Mouse (Mus musculus): Measurements from ENCODE around the gene Lrrtm3. TPM values are rescaled to one million over a fixed set of nuclear protein-coding genes. Genes with fewer than 3 reads are reported as not detected.

The Lrrtm3 gene
- not detected in 2 replicates for total RNA-seq (2014; fragmentation: Nextera tagmentation)
- total RNA-seq (2017), result not detected in 2 replicates

DNA sequence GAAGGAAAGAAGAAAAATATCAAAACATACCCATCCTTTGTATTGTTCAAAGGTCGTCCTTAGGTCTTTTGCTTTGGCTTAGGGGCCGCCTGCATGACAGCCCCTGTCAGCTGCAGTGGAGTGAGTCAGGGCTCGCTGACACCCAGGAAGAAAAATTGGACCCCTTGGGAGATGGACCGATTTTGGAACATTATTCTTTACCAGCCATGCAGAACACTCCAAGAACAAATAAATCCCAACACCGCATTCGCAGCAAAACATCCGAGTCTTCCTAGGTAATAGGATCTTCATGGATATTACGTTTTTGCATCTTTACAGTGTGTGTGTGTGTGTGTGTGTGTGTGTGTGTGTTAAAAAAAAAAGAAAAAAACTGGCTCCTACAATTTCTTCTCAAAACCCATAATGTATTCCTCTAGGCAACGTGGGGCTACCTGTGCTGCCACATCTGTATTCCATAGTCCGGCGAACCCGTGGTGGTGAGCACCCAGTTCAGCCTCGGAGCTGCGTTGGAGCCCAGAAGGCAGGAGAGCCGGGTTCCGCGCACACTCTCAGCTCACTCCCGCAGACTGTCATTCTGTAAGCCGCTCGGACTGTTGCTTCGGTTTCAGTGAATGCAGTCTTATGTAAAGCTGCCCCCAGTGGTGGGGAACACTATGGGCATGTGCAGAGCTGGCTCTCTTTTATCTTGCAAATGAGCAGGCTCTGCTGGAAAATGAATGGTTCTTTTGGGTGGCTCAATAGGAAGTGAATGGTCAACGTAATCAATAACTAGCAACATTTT is at the start of gene Lrrtm3:
Gene Lrrtm3 (minus strand): TSS at position 598 of the 781 bp plus-strand sequence.
- no peak for ATAC-seq (replicated peaks; ENCODE audit: low FRiP score, low TSS enrichment, poor library complexity, severe bottlenecking)

DNA sequence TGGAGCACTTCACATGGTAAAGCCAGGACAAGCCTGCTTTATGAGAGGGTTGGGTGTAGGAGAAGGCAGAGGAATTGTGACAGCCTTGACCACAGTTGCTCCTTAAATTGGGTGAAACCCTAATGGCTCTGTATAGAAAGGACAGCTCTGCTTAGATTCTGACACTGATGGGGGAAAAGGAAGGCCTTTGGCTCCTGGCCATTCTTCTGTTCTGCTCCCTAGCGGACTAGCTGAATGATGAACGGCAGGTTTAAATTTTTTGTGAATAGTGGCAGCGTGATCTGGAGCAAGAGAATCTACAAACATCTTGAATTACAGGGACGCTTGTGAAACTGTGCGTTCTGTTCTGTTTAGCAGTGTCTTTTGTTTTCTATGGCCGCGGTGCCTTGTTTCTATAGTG is 45.4 kb upstream of the Lrrtm3 start:
- ATAC-seq (replicated peaks; ENCODE audit: low FRiP score, low TSS enrichment, poor library complexity, severe bottlenecking), result no peak

DNA sequence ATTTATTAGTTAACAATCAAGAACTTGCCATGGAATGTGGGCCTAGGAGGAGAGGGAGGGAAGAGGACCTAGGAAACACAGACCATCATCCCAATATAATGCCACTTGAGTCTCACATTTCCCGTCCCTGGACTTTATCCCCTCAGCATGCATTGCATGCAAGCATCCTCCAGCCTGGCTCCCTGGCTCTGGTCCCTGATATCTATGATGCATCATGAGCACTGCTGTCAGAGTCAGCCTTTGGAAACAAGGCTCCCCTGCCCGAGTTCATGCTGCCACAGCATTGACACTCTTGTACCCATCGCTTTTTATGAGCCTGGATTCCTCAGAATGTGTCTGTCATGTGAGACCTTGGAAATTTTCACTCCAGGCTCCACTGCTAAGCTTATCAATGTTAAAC is 43.4 kb upstream of the Lrrtm3 start:
- ATAC-seq (replicated peaks; ENCODE audit: low FRiP score, low TSS enrichment, poor library complexity, severe bottlenecking), result no peak

DNA sequence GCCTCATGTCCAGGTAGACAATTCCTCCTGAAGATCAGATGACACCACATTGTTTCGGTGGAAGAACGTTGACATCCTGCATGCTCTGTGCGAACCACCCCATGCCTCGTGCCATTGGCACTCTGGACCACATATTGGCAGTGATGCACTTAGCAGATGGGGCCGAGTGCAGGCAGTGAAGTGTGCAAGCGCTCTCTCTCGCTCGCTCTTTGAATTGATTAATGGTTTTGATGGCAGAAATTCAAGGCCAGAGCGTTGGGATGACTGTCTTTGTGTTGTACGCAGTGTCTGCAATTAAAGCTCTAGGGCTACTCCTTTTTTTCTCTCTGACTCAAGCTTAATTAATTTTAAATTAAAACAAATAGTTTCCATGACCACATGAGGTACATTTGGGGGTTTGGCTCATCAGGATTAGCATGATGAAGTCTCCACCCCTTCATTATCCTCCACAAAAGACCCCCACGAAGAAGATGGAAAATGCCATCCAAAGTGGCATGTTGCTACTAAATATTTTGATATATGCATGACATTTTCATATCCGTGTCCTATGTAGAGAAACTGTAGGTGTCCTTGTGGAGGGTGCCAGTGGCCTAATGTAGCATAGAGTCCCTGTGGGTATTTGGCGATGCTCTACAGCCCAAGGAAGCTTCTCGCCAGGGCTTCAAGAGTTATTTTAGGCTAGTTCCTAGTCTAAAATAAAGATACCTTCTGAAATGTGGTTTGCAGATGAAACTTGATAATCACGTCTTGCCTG is 40.5 kb upstream of the Lrrtm3 start:
- no peak for ATAC-seq (replicated peaks; ENCODE audit: low FRiP score, low TSS enrichment, poor library complexity, severe bottlenecking)

DNA sequence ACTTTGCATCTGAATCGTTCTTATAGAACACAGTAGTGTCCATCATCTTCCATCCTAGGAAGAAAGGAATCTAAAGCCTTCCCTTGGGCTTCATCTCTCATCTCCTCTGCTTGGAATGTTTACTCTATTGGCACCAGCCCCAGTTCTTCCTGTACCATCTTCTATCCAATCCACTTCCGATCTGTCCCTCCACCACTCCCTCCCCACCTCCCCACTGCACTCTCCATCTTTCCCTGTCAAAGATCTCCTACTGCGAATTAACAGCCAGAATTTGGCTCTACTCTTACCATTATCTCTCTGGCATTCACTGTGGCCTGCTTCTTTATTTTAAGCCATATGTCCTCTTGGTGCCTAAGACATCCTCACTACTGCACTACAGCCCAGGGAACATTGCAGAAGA is 28.8 kb upstream of the Lrrtm3 start:
- no peak for ATAC-seq (replicated peaks; ENCODE audit: low FRiP score, low TSS enrichment, poor library complexity, severe bottlenecking)

DNA sequence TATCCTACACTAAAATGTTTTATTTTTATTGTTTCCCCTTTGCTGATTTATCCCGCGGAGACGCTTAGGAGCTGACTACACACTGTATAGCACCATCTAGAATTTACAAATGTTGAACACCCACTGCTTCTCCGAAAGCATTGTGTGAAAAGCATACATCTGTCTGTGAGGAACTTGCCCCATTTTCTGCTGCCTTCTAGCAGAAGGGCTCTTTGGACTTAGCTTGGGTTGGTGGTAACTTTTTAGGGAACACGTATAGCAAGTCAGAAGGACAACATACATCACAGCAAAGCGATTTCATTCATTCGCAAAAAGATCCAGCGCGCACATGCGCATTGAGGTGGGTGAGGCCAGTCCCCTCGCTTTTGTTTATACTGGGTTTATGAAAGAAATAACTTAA is 25.2 kb upstream of the Lrrtm3 start:
- no peak for ATAC-seq (replicated peaks; ENCODE audit: low FRiP score, low TSS enrichment, poor library complexity, severe bottlenecking)

DNA sequence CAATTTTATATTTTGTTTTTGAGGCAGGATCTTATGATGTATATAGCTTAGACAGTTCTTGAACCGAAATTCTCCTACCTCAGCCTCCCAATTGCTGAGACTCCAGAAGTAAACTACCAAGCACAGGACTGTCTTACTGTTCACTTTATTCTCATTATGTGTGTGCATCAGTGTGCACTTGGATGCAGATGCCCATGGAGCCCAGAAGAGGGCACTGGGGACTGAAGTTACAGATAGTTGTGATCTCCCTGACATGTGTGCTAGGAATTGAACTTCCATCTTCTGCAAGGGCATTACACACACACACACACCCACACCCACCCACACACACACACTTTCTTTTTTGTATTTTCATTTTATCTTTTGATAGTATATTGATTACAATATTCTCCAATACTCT is 6.5 kb upstream of the Lrrtm3 start:
- no peak for ATAC-seq (replicated peaks; ENCODE audit: low FRiP score, low TSS enrichment, poor library complexity, severe bottlenecking)

DNA sequence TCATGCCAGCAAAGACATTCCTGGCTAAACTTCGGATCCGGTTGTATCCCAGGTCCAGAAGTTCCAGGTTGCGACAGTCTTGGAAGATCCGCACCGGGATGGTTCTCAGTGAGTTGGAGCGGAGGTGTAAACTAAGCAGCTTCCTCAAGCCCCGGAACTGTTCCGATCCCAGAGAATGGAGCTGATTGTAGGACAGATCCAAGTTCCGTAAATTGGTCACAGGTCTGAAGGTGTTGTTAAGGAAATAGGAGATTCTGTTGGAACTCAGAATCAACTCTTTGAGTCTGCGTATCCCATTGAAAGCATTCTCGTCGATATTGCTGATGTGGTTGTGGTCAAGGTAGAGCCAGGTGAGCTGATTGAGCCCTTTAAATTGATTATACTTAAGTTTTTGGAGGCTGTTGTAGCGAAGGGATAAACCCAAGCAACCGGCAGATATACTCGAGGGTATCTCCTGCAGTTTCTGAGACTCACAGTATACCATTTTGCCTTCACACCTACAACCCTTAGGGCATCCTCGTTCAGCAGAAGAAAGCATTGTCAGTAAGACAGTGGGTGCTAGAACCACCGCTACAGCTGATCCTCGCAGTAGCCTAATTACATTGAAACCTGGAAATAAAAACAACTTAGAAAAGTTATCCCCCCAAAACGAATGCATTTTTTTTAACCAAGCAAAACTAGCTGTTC is 1.2 kb downstream of the Lrrtm3 start:
- no peak for ATAC-seq (replicated peaks; ENCODE audit: low FRiP score, low TSS enrichment, poor library complexity, severe bottlenecking)

DNA sequence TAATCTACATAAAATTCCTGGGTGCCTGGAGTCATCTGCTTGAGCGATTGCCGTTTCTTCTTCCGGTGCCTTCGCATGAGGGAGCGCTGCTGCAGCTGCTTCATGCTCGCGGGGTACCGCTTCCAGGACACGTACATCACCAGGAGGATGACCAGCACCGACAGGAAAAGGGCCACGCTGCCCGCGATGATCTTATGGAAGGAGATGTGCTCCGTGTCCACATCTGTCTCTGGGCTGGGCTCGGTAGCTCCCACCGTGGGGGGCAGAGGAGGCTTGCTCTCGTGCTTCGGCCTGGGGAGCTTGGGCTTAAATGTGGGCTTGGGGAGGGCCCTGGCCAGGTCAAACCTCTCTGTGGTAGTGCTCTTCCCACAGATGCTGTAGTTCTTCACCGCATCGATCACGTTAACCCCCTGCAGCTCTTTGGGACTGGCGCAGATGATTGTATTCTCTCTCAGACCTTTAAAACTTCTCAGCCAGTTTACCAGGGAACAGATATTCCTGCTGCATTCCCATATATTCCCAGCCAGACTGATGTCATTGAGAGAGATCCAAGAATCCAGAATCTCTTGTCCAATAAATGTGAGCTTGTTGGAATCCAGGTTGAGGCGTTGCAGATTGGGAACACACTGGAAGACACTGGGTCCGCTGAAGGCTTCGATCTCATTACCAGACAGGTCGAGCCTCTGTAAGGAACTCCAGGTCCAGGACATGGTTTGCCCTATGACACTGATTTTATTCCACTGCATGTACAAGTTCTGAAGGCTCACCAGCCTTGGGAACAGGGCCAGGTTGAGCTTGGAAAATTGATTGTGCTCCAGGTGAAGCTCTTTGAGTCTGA is 1.9 kb downstream of the Lrrtm3 start:
- no peak for ATAC-seq (replicated peaks; ENCODE audit: low FRiP score, low TSS enrichment, poor library complexity, severe bottlenecking)

DNA sequence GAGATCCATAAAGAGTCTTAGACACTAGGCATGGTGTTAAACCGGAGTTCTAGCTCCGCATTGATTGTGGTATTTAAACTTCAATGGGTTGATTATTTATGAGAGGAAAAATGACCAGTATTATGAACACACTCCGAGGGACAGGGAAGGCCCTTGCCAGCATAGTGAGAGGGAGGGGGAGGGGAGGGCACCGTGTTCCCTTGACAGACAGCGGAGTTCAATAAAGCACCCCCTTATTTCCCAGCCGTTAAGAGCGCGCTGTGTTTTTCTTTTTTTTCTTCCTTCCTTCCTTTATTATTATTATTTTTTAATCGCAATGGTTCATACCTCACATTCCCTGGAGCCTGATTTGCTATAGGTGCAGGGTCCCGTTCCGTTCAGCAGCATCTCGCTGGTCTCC is 2.6 kb downstream of the Lrrtm3 start:
- no peak for ATAC-seq (replicated peaks; ENCODE audit: low FRiP score, low TSS enrichment, poor library complexity, severe bottlenecking)

DNA sequence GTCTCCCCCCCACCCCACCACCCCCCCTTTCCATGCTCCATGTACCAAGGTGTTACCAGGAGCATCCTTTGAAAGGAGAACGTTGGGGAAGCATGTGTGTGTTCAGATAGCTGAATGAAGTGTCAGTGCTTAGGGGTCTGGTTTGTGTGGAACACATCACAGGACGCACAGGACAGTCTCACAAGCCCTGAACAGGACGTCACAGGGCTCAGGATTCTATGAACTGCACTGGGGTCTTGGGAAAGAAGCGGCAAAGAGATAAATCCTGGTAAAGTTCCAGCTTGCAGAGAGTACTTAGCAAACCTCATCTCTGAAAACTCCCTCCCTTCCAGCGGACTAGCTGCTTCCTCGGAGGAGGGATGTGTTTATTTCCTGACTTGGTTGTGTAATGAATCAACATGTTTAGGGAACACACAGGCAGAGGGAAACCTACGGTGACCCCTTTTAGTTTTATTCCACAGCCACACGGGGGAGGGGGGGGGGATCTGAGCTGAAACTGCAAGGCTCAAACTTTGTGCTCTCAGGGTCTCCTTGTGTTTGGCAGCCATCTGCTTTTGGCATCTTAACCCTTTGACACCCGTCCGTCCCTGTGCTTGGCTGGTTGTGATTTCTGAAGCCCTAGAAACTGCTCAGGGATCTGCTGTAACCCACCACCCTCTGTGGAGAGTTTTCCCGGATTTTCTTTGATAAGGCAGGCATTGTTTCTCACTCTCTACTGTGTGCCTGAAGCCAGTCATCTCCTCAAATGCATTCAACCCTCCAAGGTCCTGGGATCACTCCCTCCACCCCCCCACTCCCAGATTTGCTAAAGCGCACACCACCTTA is 3.3 kb downstream of the Lrrtm3 start:
- ATAC-seq (replicated peaks; ENCODE audit: low FRiP score, low TSS enrichment, poor library complexity, severe bottlenecking), result no peak

DNA sequence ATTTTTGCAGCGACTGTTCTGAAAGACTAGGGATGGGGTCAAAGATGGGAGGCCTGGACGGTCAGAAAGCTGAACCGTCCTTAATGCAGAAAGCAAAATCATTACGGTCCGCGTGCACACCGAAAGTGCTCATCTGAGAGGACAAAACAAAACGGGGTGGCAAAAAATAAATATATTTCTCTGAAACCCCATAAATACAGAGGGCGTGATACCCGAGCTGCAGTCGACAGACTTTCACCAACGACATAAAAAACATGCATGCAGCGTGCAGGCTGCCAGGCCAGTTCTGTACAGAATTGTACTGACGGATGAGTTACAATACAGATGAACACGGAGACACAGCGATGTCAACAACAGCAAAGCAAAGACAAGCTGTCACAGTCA is 3.9 kb downstream of the Lrrtm3 start:
- no peak for ATAC-seq (replicated peaks; ENCODE audit: low FRiP score, low TSS enrichment, poor library complexity, severe bottlenecking)

DNA sequence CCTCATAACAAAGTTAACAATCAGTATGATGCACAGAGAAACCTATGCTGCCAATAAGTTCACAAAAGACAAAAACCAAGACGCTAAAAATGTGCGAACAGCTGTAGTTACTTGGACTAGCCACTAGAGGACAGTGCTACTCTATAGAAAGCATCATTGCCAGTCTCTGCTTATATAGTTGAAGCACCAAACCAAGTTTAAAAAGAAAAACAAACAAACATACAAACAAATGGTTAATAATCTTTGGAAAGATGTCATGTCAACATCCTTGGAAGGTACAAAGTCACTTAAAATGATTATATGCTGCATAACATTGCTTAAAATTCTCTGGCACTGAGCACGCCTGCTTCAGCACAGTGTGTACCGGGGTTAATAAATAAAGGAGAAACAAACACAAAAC is 5.6 kb downstream of the Lrrtm3 start:
- ATAC-seq (replicated peaks; ENCODE audit: low FRiP score, low TSS enrichment, poor library complexity, severe bottlenecking), result peak; percentile 80

DNA sequence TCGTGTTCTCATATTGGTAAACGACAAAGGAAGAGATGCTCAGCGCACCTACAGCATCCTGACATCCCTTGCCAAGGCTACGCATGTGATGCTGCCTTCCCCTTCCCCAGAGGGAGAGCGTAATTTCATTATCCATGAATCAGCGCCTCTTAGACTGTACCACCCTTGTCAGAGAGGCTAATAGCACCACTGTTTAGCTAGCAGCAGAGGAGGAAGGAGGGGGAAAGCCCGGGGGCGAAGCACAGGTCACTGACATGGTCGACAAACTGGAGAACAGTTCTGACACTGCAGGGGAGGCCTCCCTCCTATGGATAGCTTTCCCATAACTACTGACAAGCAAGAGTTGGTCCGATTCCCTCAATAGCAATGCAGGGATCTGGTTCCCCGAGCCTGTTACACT is 6.3 kb downstream of the Lrrtm3 start:
- no peak for ATAC-seq (replicated peaks; ENCODE audit: low FRiP score, low TSS enrichment, poor library complexity, severe bottlenecking)

DNA sequence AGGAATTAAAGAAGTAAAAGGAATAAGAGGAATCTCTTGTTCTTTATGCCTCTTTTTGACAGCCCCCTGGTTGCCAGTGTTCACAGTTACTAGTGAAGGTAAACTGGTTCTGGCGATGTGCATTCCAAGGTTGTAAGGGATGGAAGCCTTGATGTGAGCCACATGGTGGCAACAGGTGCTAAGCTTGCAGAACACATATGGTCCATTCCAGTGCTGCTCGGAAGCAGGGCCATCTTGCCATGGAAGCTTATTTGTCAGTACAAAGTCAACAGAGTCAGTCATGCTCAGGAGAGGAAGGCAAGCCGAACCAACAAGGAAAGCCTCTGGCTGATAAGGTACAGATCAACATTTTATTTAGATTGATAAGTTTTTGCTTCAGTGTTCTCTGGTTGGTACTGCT is 7.7 kb downstream of the Lrrtm3 start:
- ATAC-seq (replicated peaks; ENCODE audit: low FRiP score, low TSS enrichment, poor library complexity, severe bottlenecking), result no peak

DNA sequence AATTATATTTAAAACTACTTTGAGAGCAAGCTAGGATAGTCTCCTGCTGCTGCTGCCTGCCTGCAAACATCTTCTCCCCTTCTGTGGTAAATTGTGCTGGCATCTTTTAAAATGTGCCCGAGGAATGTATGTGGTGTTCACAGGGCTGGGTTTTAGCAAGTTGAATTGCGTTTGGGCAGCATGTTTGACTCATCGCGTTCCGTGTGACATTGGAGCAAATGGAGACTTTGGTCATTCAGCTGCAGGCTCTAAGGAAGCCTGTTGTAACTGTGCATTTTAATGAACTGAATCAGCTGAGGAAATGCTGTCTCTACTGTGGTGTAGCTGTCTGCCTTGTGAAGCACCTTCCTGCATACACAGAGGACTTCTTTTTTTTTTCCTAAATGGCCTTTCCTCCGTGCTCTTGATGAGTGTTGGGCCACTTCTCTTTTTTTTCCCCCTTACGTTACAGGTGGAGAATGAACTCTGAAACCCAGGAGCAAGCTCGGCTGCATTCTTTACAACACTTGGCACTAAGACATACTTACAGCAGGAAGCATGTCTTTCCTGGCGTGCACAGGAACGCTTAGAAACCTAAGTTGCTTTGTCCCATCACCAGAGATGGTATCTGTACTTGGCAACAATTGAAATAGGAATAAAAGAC is 13.5 kb downstream of the Lrrtm3 start:
- no peak for ATAC-seq (replicated peaks; ENCODE audit: low FRiP score, low TSS enrichment, poor library complexity, severe bottlenecking)

DNA sequence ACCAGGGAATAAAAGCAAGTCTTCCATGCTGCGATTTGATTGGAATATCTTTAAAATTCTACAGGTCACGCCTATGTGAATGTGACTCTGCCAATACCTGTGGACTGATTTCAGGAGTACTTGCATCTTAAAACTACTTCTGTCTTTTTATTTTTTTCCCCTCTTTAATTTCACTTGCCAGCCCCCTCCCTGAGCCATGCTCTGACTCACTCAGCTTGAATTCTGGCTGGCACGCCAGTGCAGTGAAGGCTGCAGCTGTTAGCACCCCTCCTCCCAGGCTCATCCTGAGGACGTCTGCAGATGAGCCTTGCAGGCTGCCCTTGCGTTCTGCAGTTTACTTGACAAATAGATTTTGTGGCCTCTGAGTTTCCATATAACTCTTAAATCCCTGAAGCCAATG is 14.1 kb downstream of the Lrrtm3 start:
- ATAC-seq (replicated peaks; ENCODE audit: low FRiP score, low TSS enrichment, poor library complexity, severe bottlenecking), result no peak

DNA sequence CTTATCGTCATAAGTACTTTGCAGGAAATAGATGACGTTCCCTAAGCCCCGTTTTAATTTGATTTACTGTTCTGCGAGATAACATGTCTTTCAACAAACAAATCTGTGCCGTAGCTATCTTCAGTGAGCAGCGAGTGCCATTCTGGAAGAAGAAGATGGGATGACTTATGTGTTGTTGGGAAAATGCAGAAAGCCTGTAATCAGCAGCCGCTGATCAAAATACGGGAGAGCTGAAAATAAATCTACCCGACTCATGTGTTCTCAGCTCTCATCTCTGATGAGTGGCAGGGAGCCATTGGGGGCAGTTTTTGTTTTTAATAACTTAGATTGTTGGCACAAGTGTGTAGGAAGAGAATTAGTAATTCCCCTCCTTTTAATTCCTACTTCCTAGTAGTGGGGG is 26.4 kb downstream of the Lrrtm3 start:
- ATAC-seq (replicated peaks; ENCODE audit: low FRiP score, low TSS enrichment, poor library complexity, severe bottlenecking), result no peak

All from megakaryocyte-erythroid progenitor cell, adult 5-6 weeks (primary cell).